Mouse (Mus musculus) lung, adult 18-20 months (tissue): ENCODE measurements at regions not wholly inside any gene's neighbourhood (a gene's known extent, or its start where the extent isn't known, plus 50 kb on each side); places are given as distances from the start of the nearest gene placed in this dataset.

Experiments
- DNase-seq, 2 experiments: peaks; one replicate each; pipeline ENCODE4 v3.0.0; 2022; ENCODE audit warnings: mixed read lengths in 2 of 2

- DNase-seq: no peak
These were observed 202.7 kb upstream of the A230072I06Rik start for GRCm38 (mm10) chr8:12075943-12076342.

- DNase-seq: no peak
These were observed 201.7 kb upstream of the A230072I06Rik start for GRCm38 (mm10) chr8:12076811-12077375.

GRCm38 (mm10) chr8:12077896-12078295 is 200.7 kb upstream of the A230072I06Rik start:
- DNase-seq: no peak

- DNase-seq: no peak
These were observed 199.7 kb upstream of the A230072I06Rik start for GRCm38 (mm10) chr8:12078679-12079566.

- no peak for DNase-seq
These were observed 197.1 kb upstream of the A230072I06Rik start for GRCm38 (mm10) chr8:12081536-12081935.

- DNase-seq: no peak
These were observed 191.3 kb upstream of the A230072I06Rik start for GRCm38 (mm10) chr8:12087192-12087800.

- DNase-seq: no peak
These were observed 178.5 kb upstream of the A230072I06Rik start for GRCm38 (mm10) chr8:12100145-12100544.

GRCm38 (mm10) chr8:12103296-12103695 is 175.3 kb upstream of the A230072I06Rik start:
- no peak for DNase-seq

- DNase-seq: no peak
These were observed 173.3 kb upstream of the A230072I06Rik start for GRCm38 (mm10) chr8:12105106-12105901.

GRCm38 (mm10) chr8:12108578-12108977 is 170.0 kb upstream of the A230072I06Rik start:
- DNase-seq: no peak

GRCm38 (mm10) chr8:12111626-12112025 is 167.0 kb upstream of the A230072I06Rik start:
- no peak for DNase-seq

GRCm38 (mm10) chr8:12113023-12113422 is 165.6 kb upstream of the A230072I06Rik start:
- no peak for DNase-seq

GRCm38 (mm10) chr8:12126374-12127001 is 152.1 kb upstream of the A230072I06Rik start:
- DNase-seq: no peak

GRCm38 (mm10) chr8:12127106-12127800 is 151.4 kb upstream of the A230072I06Rik start:
- peak; percentile 8 to 18 for DNase-seq

GRCm38 (mm10) chr8:12127801-12128490 is 150.7 kb upstream of the A230072I06Rik start:
- DNase-seq: no peak

- DNase-seq: no peak
These were observed 148.0 kb upstream of the A230072I06Rik start for GRCm38 (mm10) chr8:12130591-12130990.

GRCm38 (mm10) chr8:12134200-12134599 is 144.4 kb upstream of the A230072I06Rik start:
- DNase-seq: no peak

- DNase-seq: no peak
These were observed 143.0 kb upstream of the A230072I06Rik start for GRCm38 (mm10) chr8:12135392-12136177.

GRCm38 (mm10) chr8:12136178-12136455 is 142.5 kb upstream of the A230072I06Rik start:
- no peak for DNase-seq

GRCm38 (mm10) chr8:12137496-12137895 is 141.1 kb upstream of the A230072I06Rik start:
- DNase-seq: no peak

- DNase-seq: no peak
These were observed 140.7 kb upstream of the A230072I06Rik start for GRCm38 (mm10) chr8:12137913-12138312.
